Mouse (Mus musculus) myocyte (in vitro differentiated cells): ENCODE results near the gene Elk3. TPM values are rescaled to one million over a fixed set of nuclear protein-coding genes. Genes with fewer than 3 reads are reported as not detected.

ENCODE experiments used
- H3K27me3 ChIP-seq: one replicate; pipeline ENCODE4 v1.6.1; 2011; ENCODE audit not compliant: control insufficient read depth, insufficient read depth, insufficient read length
- H3K36me3 ChIP-seq: one replicate; pipeline ENCODE4 v1.6.1; 2011; ENCODE audit not compliant: control insufficient read depth, insufficient read depth
- H3K4me2 ChIP-seq: one replicate; pipeline ENCODE4 v1.6.1; 2011; ENCODE audit warnings: low read depth, control low read depth
- H3K4me3 ChIP-seq: one replicate; pipeline ENCODE4 v1.5.1; 2011; ENCODE audit warnings: mild to moderate bottlenecking, control low read depth, moderate library complexity
- H3K79me2 ChIP-seq: one replicate; pipeline ENCODE4 v1.6.1; 2011; ENCODE audit not compliant: control insufficient read depth, insufficient read depth
- H3ac ChIP-seq: one replicate; pipeline ENCODE4 v1.6.1; 2011; ENCODE audit not compliant: control insufficient read depth, insufficient read length
- USF1 ChIP-seq: IDR thresholded peaks from one replicate; pipeline ENCODE4 v1.6.1; 2011; ENCODE audit warnings: low read depth, mild to moderate bottlenecking, control low read depth, moderate library complexity
- polyA plus RNA-seq: library from polyadenylated mRNA; unstranded; fragments of >200 nt; fragmentation: generic; extraction: Trizol; gene quantifications from one replicate; pipeline ENCODE4 v1.2.1, GENCODE M21; 2012; ENCODE audit warnings: missing spikeins

Elk3 gene
- polyA plus RNA-seq, 1 experiment, result 28.4 TPM

DNA sequence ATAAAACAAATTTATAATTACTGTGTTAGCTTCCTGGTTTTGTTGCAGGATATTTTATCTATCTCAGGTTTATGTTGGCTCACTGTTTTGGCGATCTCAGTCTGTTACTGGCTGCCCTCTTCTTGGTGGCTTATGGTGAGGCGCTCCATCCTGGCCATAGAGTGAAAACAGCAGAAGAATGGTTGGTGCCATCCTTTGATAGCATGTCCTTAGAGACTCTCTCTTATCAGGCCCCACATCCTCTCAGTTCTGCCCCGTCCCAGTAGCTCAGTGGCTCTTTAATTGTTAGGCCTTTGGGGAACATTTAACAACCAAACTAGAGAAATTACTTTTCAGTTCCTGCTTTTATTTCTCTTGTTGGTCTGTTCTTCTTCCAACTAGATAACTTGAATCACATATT is 112.0 kb downstream of the Elk3 start:
- no peak for TF ChIP-seq USF1
- H3K36me3 ChIP-seq, result no peaks in the 10 kb centered on the region
- no peak overlapping the region for H3K4me3 ChIP-seq
- H3K4me2 ChIP-seq, result no peak overlapping the region
- no peaks in the 10 kb centered on the region for H3K27me3 ChIP-seq
- peaks cover 90% of the 10 kb centered on the region for H3K79me2 ChIP-seq
- no peak overlapping the region for H3ac ChIP-seq

Other genes with a start within 250 kb of the Elk3 start
- 0.01 TPM for gene Cfap54, start 229.5 kb downstream of the Elk3 start, polyA plus RNA-seq
- gene Cdk17, start 150.3 kb downstream of the Elk3 start, polyA plus RNA-seq, result 11.8 TPM
- gene Lta4h, start 142.3 kb upstream of the Elk3 start, polyA plus RNA-seq, result 73.9 TPM
- gene Hal, start 177.6 kb upstream of the Elk3 start, polyA plus RNA-seq, result 0.11 TPM
- 0.14 TPM for gene Amdhd1, start 228.9 kb upstream of the Elk3 start, polyA plus RNA-seq
- 0.05 TPM for gene Ccdc38, start 229.5 kb upstream of the Elk3 start, polyA plus RNA-seq